ENCODE assay signal across 18 mouse cellular contexts in the genomic region with DNA sequence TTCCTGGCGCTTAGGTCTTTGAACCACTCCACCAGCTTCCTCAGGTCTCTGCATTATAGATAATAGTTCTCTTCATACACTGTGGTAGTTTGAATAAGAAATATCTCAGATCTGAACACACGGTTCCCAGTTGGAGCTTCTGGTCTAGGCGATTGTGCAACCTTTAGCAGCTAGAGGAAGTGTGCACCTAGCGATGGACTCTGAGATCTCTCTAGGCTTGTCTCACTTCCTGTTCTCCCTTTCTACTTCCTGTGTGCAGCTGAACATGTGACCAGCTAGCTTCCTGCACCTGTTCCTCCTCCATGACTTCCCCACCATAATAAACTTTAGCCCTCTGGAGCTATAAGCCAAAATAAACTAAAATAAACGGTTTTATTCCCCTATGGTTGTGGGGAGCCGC.
"Had no signal": no experiment of that assay in that cellular context is flagged by ENCODE, and none has a peak within 500 bp of the region (broad histone marks: within the 10 kb centered on the region; RNA-seq: fewer than 3 reads in every experiment).

No protein-coding gene starts in this region.

- ATAC-seq: hindbrain, embryonic 16.5 days; inflammation-experienced regulatory T-cells, adult 6 months; intestine, embryonic 15.5 days; intestine, postnatal 0 days; liver, embryonic 12.5 days had no signal

- DNase-seq: gastrocnemius, adult 2 months; gastrocnemius, postnatal 10 days; heart, adult 18-20 months; heart, postnatal 14 days; heart, postnatal 36 days; kidney, adult 18-20 months; kidney, adult 8-10 months; kidney, postnatal 10 days; kidney, postnatal 25 days; kidney, postnatal 4 days; layer of hippocampus, adult 9-11 months; layer of hippocampus, postnatal 36 days; left cerebral cortex, postnatal 4 days had no signal
